Mouse (Mus musculus) ES-E14 (cell line): ENCODE data around the gene Moxd1. TPM values are rescaled to one million over a fixed set of nuclear protein-coding genes. Genes with fewer than 3 reads are reported as not detected.
A peak's percentile ranks its signal among the peaks of the same experiment; 100 is the strongest.
"Not testable (repeated sequence)": the region's sequence is repeated elsewhere in the genome, so short reads cannot be mapped to it uniquely, and the experiment has no call there.

Experiments used
- DNase-seq: peaks from one replicate; pipeline ENCODE4 v3.0.0-alpha.2; 2013; ENCODE audit warnings: low read depth, low spot score
- H3K27ac ChIP-seq: 2 replicates; pipeline ENCODE4 v1.5.1; 2012; ENCODE audit warnings: low read depth, mild to moderate bottlenecking, low read length, moderate library complexity, mixed read lengths; ENCODE audit not compliant: poor library complexity, insufficient read depth, severe bottlenecking
- H3K36me3 ChIP-seq: 2 replicates; pipeline ENCODE4 v1.6.1; 2012; ENCODE audit warnings: mild to moderate bottlenecking, low read length, moderate library complexity, mixed read lengths; ENCODE audit not compliant: control insufficient read depth, poor library complexity, insufficient read depth, severe bottlenecking
- H3K4me1 ChIP-seq, 2 experiments: fragments of 150-350 bp in 1 of 2; sonication (generic) in 1 of 2; 2 replicates each; pipeline ENCODE4 v1.6.1; 2012; ENCODE audit warnings: low read length in 2 of 2, mild to moderate bottlenecking in 1 of 2, mixed read lengths in 1 of 2; ENCODE audit not compliant: control insufficient read depth in 2 of 2, insufficient read depth in 2 of 2, poor library complexity in 1 of 2
- H3K4me3 ChIP-seq, 2 experiments: fragments of 150-350 bp in 1 of 2; sonication (generic) in 1 of 2; 2 replicates each; pipeline ENCODE4 v1.5.1; 2012; ENCODE audit warnings: low read length in 2 of 2, low read depth in 1 of 2, mild to moderate bottlenecking in 1 of 2, mixed read lengths in 1 of 2; ENCODE audit not compliant: insufficient read depth in 1 of 2, poor library complexity in 1 of 2, severe bottlenecking in 1 of 2
- H3K9ac ChIP-seq: 2 replicates; pipeline ENCODE4 v1.6.1; 2012; ENCODE audit warnings: low read depth, mild to moderate bottlenecking, low read length, mixed read lengths; ENCODE audit not compliant: poor library complexity, insufficient read depth, severe bottlenecking
- H3K9me3 ChIP-seq: fragments of 150-350 bp; sonication (generic); 2 replicates; pipeline ENCODE4 v1.6.1; 2012; ENCODE audit warnings: low read depth, mild to moderate bottlenecking, low read length; ENCODE audit not compliant: control insufficient read depth, insufficient read depth
- CHD2 ChIP-seq: IDR thresholded peaks from 2 replicates; pipeline ENCODE4 v1.6.1; 2014; ENCODE audit warnings: mild to moderate bottlenecking, low read depth, low read length, inconsistent platforms
- HCFC1 ChIP-seq: IDR thresholded peaks from 2 replicates; pipeline ENCODE4 v1.6.1; 2012; ENCODE audit warnings: low read length, inconsistent platforms, borderline replicate concordance; ENCODE audit not compliant: insufficient read depth
- MAFK ChIP-seq: IDR thresholded peaks from 2 replicates; pipeline ENCODE4 v1.6.1; 2014; ENCODE audit warnings: mild to moderate bottlenecking, low read depth, low read length, inconsistent platforms; ENCODE audit not compliant: insufficient read depth
- ZC3H11A ChIP-seq: IDR thresholded peaks from 2 replicates; pipeline ENCODE4 v1.6.1; 2012; ENCODE audit warnings: low read depth, mild to moderate bottlenecking, inconsistent platforms, low read length, borderline replicate concordance
- ZNF384 ChIP-seq: IDR thresholded peaks from 2 replicates; pipeline ENCODE4 v1.6.1; 2012; ENCODE audit warnings: low read depth, low read length, inconsistent platforms
- in situ Hi-C, 2 experiments: fragments of 600-800 bp; cut with MboI; formaldehyde crosslinking; loops; one replicate each; pipeline ENCODE4 v1.15.1; 2025; ENCODE audit warnings: low sequenced_read_pairs in 2 of 2, inconsistent platforms in 1 of 2; ENCODE audit not compliant: unreplicated experiment in 2 of 2
- total RNA-seq: library from RNA; depleted of rRNA; stranded (reverse); fragments of 300-350 nt; gene quantifications from 2 replicates; pipeline ENCODE4 v1.2.3, GENCODE M21; 2012

Moxd1 gene
- total RNA-seq, 1 experiment, result 2.9 TPM

DNA sequence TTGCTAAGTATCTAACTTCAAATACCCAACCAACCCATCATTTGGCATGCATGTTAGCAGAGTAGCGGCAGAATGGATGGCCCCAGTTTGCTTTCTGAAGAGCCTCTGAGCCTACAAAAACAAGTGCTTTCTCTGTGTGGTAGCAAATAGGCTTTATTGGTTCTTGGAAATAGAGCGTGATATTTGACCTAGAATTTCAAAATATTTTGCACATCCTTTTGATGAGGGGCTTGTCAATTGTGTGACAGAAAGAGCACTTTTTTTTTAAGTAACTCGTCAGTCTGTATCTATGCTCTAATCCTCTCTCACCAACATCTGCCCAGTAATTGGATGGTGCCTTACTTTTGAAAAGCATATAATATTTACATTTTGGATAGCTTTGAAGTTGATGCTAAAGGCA is 97.0 kb downstream of the Moxd1 start:
- Histone ChIP-seq H3K36me3 (peaks cover 3% of the 10 kb centered on the region; the same call in 1 of the 2 replicates), H3K27ac (no peak overlapping the region), H3K4me1 (0 out of 4 replicates have a peak, but pooled peaks cover 0 to 2% of the 10 kb centered on the region in 2 experiments), H3K4me3 (no peak overlapping the region), H3K9ac (no peak overlapping the region), H3K9me3 (no peaks in the 10 kb centered on the region)
- TF ChIP-seq MAFK (no peak), ZC3H11A (no peak), ZNF384 (no peak), HCFC1 (no peak), CHD2 (no peak)
- in situ Hi-C loops, result loop anchor here (10.0 to 25.0 kb wide), 3 partner anchors 292 to 508 kb away; no protein-coding TSS in a partner anchor
- no peak for DNase-seq

DNA sequence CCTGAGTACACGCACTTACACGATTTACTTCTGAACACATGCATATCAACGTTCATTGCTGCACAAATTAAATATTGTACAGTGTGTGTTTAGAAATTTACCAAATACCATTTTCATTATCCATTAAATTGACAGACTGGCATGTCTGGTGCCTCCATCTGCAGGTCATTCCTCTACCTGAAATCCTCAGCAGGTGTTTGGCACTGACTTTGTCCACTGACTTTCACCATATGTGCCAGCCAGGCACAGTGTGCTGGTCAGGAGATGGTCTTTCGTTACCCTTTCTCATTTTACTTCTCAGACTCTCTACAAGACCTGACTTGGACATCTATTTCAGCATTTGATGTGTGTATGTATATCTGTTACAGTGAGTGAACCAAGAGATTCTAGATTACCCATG is 99.7 kb downstream of the Moxd1 start:
- peaks cover 3% of the 10 kb centered on the region; the same call in 1 of the 2 replicates for H3K36me3 ChIP-seq
- no peaks in the 10 kb centered on the region for H3K4me1 ChIP-seq
- H3K27ac ChIP-seq, result no peak overlapping the region
- no peaks in the 10 kb centered on the region for H3K9me3 ChIP-seq
- no peak overlapping the region for H3K9ac ChIP-seq
- TF ChIP-seq HCFC1, result no peak
- no peak for TF ChIP-seq CHD2
- TF ChIP-seq MAFK, result no peak
- TF ChIP-seq ZNF384, result no peak
- TF ChIP-seq ZC3H11A, result no peak
- no peak overlapping the region for H3K4me3 ChIP-seq
- in situ Hi-C loops, result loop anchor here (10.0 to 25.0 kb wide), 3 partner anchors 289 to 511 kb away; no protein-coding TSS in a partner anchor
- no peak for DNase-seq

DNA sequence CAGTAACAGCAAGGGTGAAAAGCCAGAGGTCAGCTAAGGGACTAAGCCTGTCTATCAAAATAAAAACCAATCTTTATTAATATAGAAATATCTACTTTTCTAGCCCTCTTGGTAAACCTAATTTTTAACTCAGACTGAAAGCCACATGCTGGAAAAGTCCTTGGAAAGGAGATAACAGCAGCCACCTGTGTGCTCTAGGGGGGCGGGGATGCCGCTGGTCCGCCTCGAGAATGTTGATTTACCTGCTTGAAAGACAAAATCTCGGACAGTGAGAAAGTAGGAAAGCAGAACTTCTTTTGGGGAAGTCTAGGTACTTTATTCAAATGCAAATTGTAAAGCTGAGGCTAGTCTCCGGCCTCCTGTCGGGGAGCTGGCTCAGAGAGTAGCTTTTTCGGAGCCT is 103.9 kb downstream of the Moxd1 start:
- H3K9ac ChIP-seq, H3K9me3 ChIP-seq, H3K4me3 ChIP-seq, DNase-seq, H3K36me3 ChIP-seq, H3K27ac ChIP-seq, H3K4me1 ChIP-seq: not testable (repeated sequence)
- in situ Hi-C loops, result loop anchor here in 1 of 2 experiments (10.0 kb wide), 1 partner anchor 288 kb away; no protein-coding TSS in a partner anchor

DNA sequence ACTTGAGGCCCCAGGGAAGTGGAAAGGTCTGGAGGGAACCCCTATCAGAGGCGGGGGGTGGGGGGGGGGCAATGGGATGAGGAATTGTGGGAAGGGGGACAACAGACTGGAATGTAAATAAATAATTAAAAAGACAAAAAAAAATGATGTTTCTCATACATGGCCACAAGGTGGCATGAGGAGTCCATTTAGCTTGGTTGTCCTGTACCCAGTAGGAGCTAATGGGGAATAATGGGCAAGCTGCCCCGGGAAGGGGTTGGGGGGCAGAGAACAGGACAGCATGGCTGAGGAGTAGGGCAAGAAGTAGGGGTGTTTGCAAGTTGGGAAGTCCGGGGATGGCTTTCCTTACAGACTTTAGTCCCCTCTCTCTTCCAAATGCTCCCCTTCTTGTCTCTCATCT is 109.5 kb downstream of the Moxd1 start:
- no peak for DNase-seq
- H3K36me3 ChIP-seq, result no peaks in the 10 kb centered on the region
- H3K4me3 ChIP-seq, result no peak overlapping the region
- in situ Hi-C loops, result no loop called here
- H3K9ac ChIP-seq, result no peak overlapping the region
- TF ChIP-seq CHD2 (no peak), MAFK (no peak), ZNF384 (peak; percentile 50; the same call in 1 of the 2 replicates), ZC3H11A (peak; percentile 65)
- H3K9me3 ChIP-seq, result no peaks in the 10 kb centered on the region
- no peak overlapping the region for H3K27ac ChIP-seq
- no peaks in the 10 kb centered on the region; a peak in 1 of 4 replicates for H3K4me1 ChIP-seq

DNA sequence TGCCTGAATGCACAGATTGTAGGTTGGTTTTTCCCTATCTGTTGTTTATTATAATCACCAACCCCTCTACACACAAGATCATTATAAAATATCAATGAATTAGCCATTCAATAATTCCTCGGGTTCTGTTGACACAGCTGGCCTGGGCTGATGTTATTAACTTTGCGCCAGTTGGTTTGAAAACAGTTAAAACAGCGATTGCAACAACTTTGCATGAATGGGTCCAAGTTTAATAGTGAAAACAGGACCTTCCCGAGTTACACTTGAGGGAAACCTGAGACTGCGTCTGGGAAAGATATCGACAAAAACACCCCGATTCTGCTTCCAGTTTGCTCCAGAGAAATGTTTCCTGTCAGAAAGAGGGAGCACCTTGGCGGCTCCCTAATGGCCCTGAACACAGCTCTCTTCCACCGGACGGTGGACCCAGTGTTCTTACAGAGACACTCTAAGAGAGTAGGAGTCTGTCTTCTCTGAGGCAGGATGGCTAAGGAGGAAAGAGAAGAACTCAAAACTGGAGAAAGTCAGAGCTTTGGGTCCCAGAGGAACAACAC is 116.4 kb downstream of the Moxd1 start:
- no peak overlapping the region for H3K27ac ChIP-seq
- no peaks in the 10 kb centered on the region for H3K9me3 ChIP-seq
- H3K36me3 ChIP-seq, result no peaks in the 10 kb centered on the region
- no peak for TF ChIP-seq ZC3H11A
- no peak for TF ChIP-seq MAFK
- TF ChIP-seq ZNF384, result no peak
- TF ChIP-seq HCFC1, result no peak
- TF ChIP-seq CHD2, result no peak
- no peak for DNase-seq
- no peak overlapping the region for H3K4me3 ChIP-seq
- H3K4me1 ChIP-seq, result no peaks in the 10 kb centered on the region
- no peak overlapping the region for H3K9ac ChIP-seq
- in situ Hi-C loops, result no loop called here
